Mouse (Mus musculus): ENCODE measurements around the gene Gm17349. TPM values are rescaled to one million over a fixed set of nuclear protein-coding genes. Genes with fewer than 3 reads are reported as not detected.

Gene Gm17349
- polyA plus RNA-seq, 1 experiment from 2014 or later = not detected

- peaks cover 56% of the 10 kb centered on the region for H3K4me1 ChIP-seq (ENCODE audit: control insufficient read depth, insufficient read depth, low read length)
- peak overlapping the region; percentile 83 for H3K4me3 ChIP-seq (replicated peaks; ENCODE audit: low read depth, low read length)
- peaks cover 18% of the 10 kb centered on the region; the same call in 1 of the 2 replicates for H3K36me3 ChIP-seq (ENCODE audit: control insufficient read depth, insufficient read depth, low read length)
- H3K9me3 ChIP-seq (ENCODE audit: control insufficient read depth, low read length) = no peaks in the 10 kb centered on the region
- H3K27me3 ChIP-seq (ENCODE audit: control insufficient read depth, insufficient read depth, low read length) = no peaks in the 10 kb centered on the region
- peak overlapping the region; percentile 92; the same call in 1 of the 2 replicates for H3K9ac ChIP-seq (replicated peaks; ENCODE audit: low read length)
- peak overlapping the region; percentile 82 for H3K4me2 ChIP-seq (ENCODE audit: low read length)
- WGBS = 74% methylated on average over 14 of the region's 14 CpGs
- H3K27ac ChIP-seq (replicated peaks; ENCODE audit: low read depth, low read length) = 0 out of 2 replicates have a peak overlapping the region, but pooled peaks have one; percentile 49
- ATAC-seq (ENCODE audit: low FRiP score, low TSS enrichment) = no peak
- DNase-seq = no peak
Observed at GRCm38 (mm10) chr15:99671783-99672182, 33.5 kb downstream of the Gm17349 start.

- no peaks in the 10 kb centered on the region for H3K27me3 ChIP-seq (ENCODE audit: control insufficient read depth, insufficient read depth, low read length)
- peak overlapping the region; percentile 82 for H3K4me2 ChIP-seq (ENCODE audit: low read length)
- ATAC-seq (ENCODE audit: low FRiP score, low TSS enrichment) (peak; percentile 25), DNase-seq (no peak)
- peak overlapping the region; percentile 92 for H3K9ac ChIP-seq (replicated peaks; ENCODE audit: low read length)
- peak overlapping the region; percentile 92 for H3K27ac ChIP-seq (replicated peaks; ENCODE audit: low read depth, low read length)
- peak overlapping the region; percentile 83 for H3K4me3 ChIP-seq (replicated peaks; ENCODE audit: low read depth, low read length)
- WGBS = 7% methylated on average over 16 of the region's 17 CpGs
- peaks cover 55% of the 10 kb centered on the region for H3K4me1 ChIP-seq (ENCODE audit: control insufficient read depth, insufficient read depth, low read length)
- peaks cover 18% of the 10 kb centered on the region; the same call in 1 of the 2 replicates for H3K36me3 ChIP-seq (ENCODE audit: control insufficient read depth, insufficient read depth, low read length)
- no peaks in the 10 kb centered on the region for H3K9me3 ChIP-seq (ENCODE audit: control insufficient read depth, low read length)
Observed at GRCm38 (mm10) chr15:99670964-99671670, 34.2 kb downstream of the Gm17349 start.

GRCm38 (mm10) chr15:99670154-99670821, 35.0 kb downstream of the Gm17349 start, which contains the start of gene Asic1:
Gene Asic1, plus strand, starts transcription at chr15:99670368.
- peaks cover 57% of the 10 kb centered on the region for H3K4me1 ChIP-seq (ENCODE audit: control insufficient read depth, insufficient read depth, low read length)
- H3K4me3 ChIP-seq (replicated peaks; ENCODE audit: low read depth, low read length) = peak within 1 kb of the TSS; percentile 83
- peak; percentile 86 for DNase-seq
- peak within 1 kb of the TSS; percentile 82 for H3K4me2 ChIP-seq (ENCODE audit: low read length)
- peak; percentile 73 for ATAC-seq (ENCODE audit: low FRiP score, low TSS enrichment)
- H3K36me3 ChIP-seq (ENCODE audit: control insufficient read depth, insufficient read depth, low read length) = peaks cover 18% of the 10 kb centered on the region; the same call in 1 of the 2 replicates
- peak within 1 kb of the TSS; percentile 92 for H3K9ac ChIP-seq (replicated peaks; ENCODE audit: low read length)
- H3K9me3 ChIP-seq (ENCODE audit: control insufficient read depth, low read length) = no peaks in the 10 kb centered on the region
- WGBS = under 1% methylated on average over 69 of the region's 74 CpGs
- no peaks in the 10 kb centered on the region for H3K27me3 ChIP-seq (ENCODE audit: control insufficient read depth, insufficient read depth, low read length)
- H3K27ac ChIP-seq (replicated peaks; ENCODE audit: low read depth, low read length) = peak within 1 kb of the TSS; percentile 92

- peaks cover 15% of the 10 kb centered on the region; the same call in 1 of the 2 replicates for H3K36me3 ChIP-seq (ENCODE audit: control insufficient read depth, insufficient read depth, low read length)
- H3K27ac ChIP-seq (replicated peaks; ENCODE audit: low read depth, low read length) = peak overlapping the region; percentile 92
- no peaks in the 10 kb centered on the region for H3K9me3 ChIP-seq (ENCODE audit: control insufficient read depth, low read length)
- peak overlapping the region; percentile 82 for H3K4me2 ChIP-seq (ENCODE audit: low read length)
- no peak overlapping the region for H3K4me3 ChIP-seq (replicated peaks; ENCODE audit: low read depth, low read length)
- H3K9ac ChIP-seq (replicated peaks; ENCODE audit: low read length) = no peak overlapping the region
- no peak for DNase-seq
- peaks cover 58% of the 10 kb centered on the region for H3K4me1 ChIP-seq (ENCODE audit: control insufficient read depth, insufficient read depth, low read length)
- WGBS = 17% methylated on average over 1 of the region's 1 CpGs
- no peaks in the 10 kb centered on the region for H3K27me3 ChIP-seq (ENCODE audit: control insufficient read depth, insufficient read depth, low read length)
- no peak for ATAC-seq (ENCODE audit: low FRiP score, low TSS enrichment)
Observed at GRCm38 (mm10) chr15:99669392-99669791, 35.9 kb downstream of the Gm17349 start.

GRCm38 (mm10) chr15:99668881-99669280, 36.4 kb downstream of the Gm17349 start:
- no peak overlapping the region for H3K9ac ChIP-seq (replicated peaks; ENCODE audit: low read length)
- ATAC-seq (ENCODE audit: low FRiP score, low TSS enrichment) = no peak
- WGBS = 2% methylated on average over 12 of the region's 12 CpGs

GRCm38 (mm10) chr15:99667544-99667943, 37.7 kb downstream of the Gm17349 start:
- 94% methylated on average over 2 of the region's 2 CpGs for whole genome bisulfite sequencing
- peaks cover 53% of the 10 kb centered on the region for H3K4me1 ChIP-seq (ENCODE audit: control insufficient read depth, insufficient read depth, low read length)

More at GRCm38 (mm10) chr15:99668881-99669280, 36.4 kb downstream of the Gm17349 start:
- Histone ChIP-seq H3K4me2 (ENCODE audit: low read length) (peak overlapping the region; percentile 82), H3K27ac (replicated peaks; ENCODE audit: low read depth, low read length) (peak overlapping the region; percentile 92; the same call in 1 of the 2 replicates), H3K9me3 (ENCODE audit: control insufficient read depth, low read length) (no peaks in the 10 kb centered on the region), H3K36me3 (ENCODE audit: control insufficient read depth, insufficient read depth, low read length) (peaks cover 12% of the 10 kb centered on the region; the same call in 1 of the 2 replicates), H3K27me3 (ENCODE audit: control insufficient read depth, insufficient read depth, low read length) (no peaks in the 10 kb centered on the region), H3K4me1 (ENCODE audit: control insufficient read depth, insufficient read depth, low read length) (peaks cover 60% of the 10 kb centered on the region), H3K4me3 (replicated peaks; ENCODE audit: low read depth, low read length) (no peak overlapping the region)
- DNase-seq = peak; percentile 91

GRCm38 (mm10) chr15:99664600-99665451, 40.5 kb downstream of the Gm17349 start:
- Histone ChIP-seq H3K4me3 (replicated peaks; ENCODE audit: low read depth, low read length) (peak overlapping the region; percentile 37), H3K36me3 (ENCODE audit: control insufficient read depth, insufficient read depth, low read length) (no peaks in the 10 kb centered on the region), H3K27me3 (ENCODE audit: control insufficient read depth, insufficient read depth, low read length) (no peaks in the 10 kb centered on the region), H3K4me2 (ENCODE audit: low read length) (peak overlapping the region; percentile 59), H3K9me3 (ENCODE audit: control insufficient read depth, low read length) (no peaks in the 10 kb centered on the region), H3K27ac (replicated peaks; ENCODE audit: low read depth, low read length) (peak overlapping the region; percentile 88), H3K4me1 (ENCODE audit: control insufficient read depth, insufficient read depth, low read length) (peaks cover 45% of the 10 kb centered on the region), H3K9ac (replicated peaks; ENCODE audit: low read length) (peak overlapping the region; percentile 46)
- peak; percentile 90 for ATAC-seq (ENCODE audit: low FRiP score, low TSS enrichment)
- 1% methylated on average over 44 of the region's 52 CpGs for WGBS
- DNase-seq = peak; percentile 89

More at GRCm38 (mm10) chr15:99667544-99667943, 37.7 kb downstream of the Gm17349 start:
- H3K36me3 ChIP-seq (ENCODE audit: control insufficient read depth, insufficient read depth, low read length) = 0 out of 2 replicates have a peak, but pooled peaks cover 4% of the 10 kb centered on the region
- H3K27ac ChIP-seq (replicated peaks; ENCODE audit: low read depth, low read length) = no peak overlapping the region
- H3K9me3 ChIP-seq (ENCODE audit: control insufficient read depth, low read length) = no peaks in the 10 kb centered on the region
- DNase-seq = no peak
- H3K4me2 ChIP-seq (ENCODE audit: low read length) = no peak overlapping the region
- H3K27me3 ChIP-seq (ENCODE audit: control insufficient read depth, insufficient read depth, low read length) = no peaks in the 10 kb centered on the region
- H3K9ac ChIP-seq (replicated peaks; ENCODE audit: low read length) = no peak overlapping the region
- H3K4me3 ChIP-seq (replicated peaks; ENCODE audit: low read depth, low read length) = no peak overlapping the region
- no peak for ATAC-seq (ENCODE audit: low FRiP score, low TSS enrichment)

- Histone ChIP-seq H3K27ac (replicated peaks; ENCODE audit: low read depth, low read length) (peak overlapping the region; percentile 88), H3K4me2 (ENCODE audit: low read length) (peak overlapping the region; percentile 59), H3K27me3 (ENCODE audit: control insufficient read depth, insufficient read depth, low read length) (no peaks in the 10 kb centered on the region), H3K4me3 (replicated peaks; ENCODE audit: low read depth, low read length) (peak overlapping the region; percentile 37), H3K9me3 (ENCODE audit: control insufficient read depth, low read length) (no peaks in the 10 kb centered on the region), H3K9ac (replicated peaks; ENCODE audit: low read length) (peak overlapping the region; percentile 46), H3K4me1 (ENCODE audit: control insufficient read depth, insufficient read depth, low read length) (peaks cover 44% of the 10 kb centered on the region), H3K36me3 (ENCODE audit: control insufficient read depth, insufficient read depth, low read length) (no peaks in the 10 kb centered on the region)
- ATAC-seq (ENCODE audit: low FRiP score, low TSS enrichment) = no peak
- no peak for DNase-seq
- 5% methylated on average over 17 of the region's 17 CpGs for WGBS
Observed at GRCm38 (mm10) chr15:99663964-99664599, 41.2 kb downstream of the Gm17349 start.

Data from midbrain, embryonic 14.5 days (tissue).